ENCODE assay signal across 9 mouse cellular contexts in genomic region chr10:99286787-99287186, GRCm38 (mm10). TPM values are rescaled to one million over a fixed set of nuclear protein-coding genes. Genes with fewer than 3 reads are reported as not detected.
DNase-seq lines count a peak whose midpoint lies in the region; ATAC-seq and TF ChIP-seq lines count a peak whose summit lies in the region.
"Had no signal": no experiment of that assay in that cellular context is flagged by ENCODE, and none has a peak within 500 bp of the region (broad histone marks: within the 10 kb centered on the region; RNA-seq: fewer than 3 reads in every experiment).

No protein-coding gene starts in this region.

- no peak overlapping the region for H3K4me3 ChIP-seq in lung, embryonic 14.5 days (ENCODE audit: low read depth, low read length)
- peak overlapping the region; percentile 37 for H3K4me3 ChIP-seq in liver, postnatal 0 days (ENCODE audit: low read depth, low read length)

- ATAC-seq in lung, embryonic 14.5 days (ENCODE audit: insufficient read depth): peak; percentile 22; the same call in 1 of the 2 replicates
- ATAC-seq in liver, postnatal 0 days: no peak
- ATAC-seq: Patski had no signal

- no peak for TF ChIP-seq CTCF in lung, embryonic 14.5 days (IDR thresholded peaks at IDR 0.05; ENCODE audit: low read depth)
- TF ChIP-seq CTCF in liver, postnatal 0 days (IDR thresholded peaks at IDR 0.05; ENCODE audit: low read depth): no peak

- H3K27ac ChIP-seq in lung, embryonic 14.5 days (ENCODE audit: low read depth): no peak overlapping the region
- no peak overlapping the region; the same call in 1 of the 2 replicates for H3K27ac ChIP-seq in liver, postnatal 0 days (ENCODE audit: low read depth)

- H3K4me1 ChIP-seq in lung, embryonic 14.5 days (ENCODE audit: insufficient read depth): peaks cover 13% of the 10 kb centered on the region
- H3K4me1 ChIP-seq in liver, postnatal 0 days (ENCODE audit: insufficient read depth): peaks cover 6% of the 10 kb centered on the region; the same call in 1 of the 2 replicates

- no peaks in the 10 kb centered on the region for H3K9me3 ChIP-seq in lung, embryonic 14.5 days (ENCODE audit: low read depth, low read length)
- H3K9me3 ChIP-seq in liver, postnatal 0 days (ENCODE audit: low read length): no peaks in the 10 kb centered on the region

- peak overlapping the region; percentile 45 for H3K4me2 ChIP-seq in lung, embryonic 14.5 days
- H3K4me2 ChIP-seq in liver, postnatal 0 days (ENCODE audit: low read depth, low read length): peak overlapping the region; percentile 62

- H3K9ac ChIP-seq in lung, embryonic 14.5 days: no peak overlapping the region
- H3K9ac ChIP-seq in liver, postnatal 0 days (replicated peaks): 0 out of 2 replicates have a peak overlapping the region, but pooled peaks have one; percentile 21

- no peak for TF ChIP-seq EP300 in liver, postnatal 0 days (IDR thresholded peaks at IDR 0.05; ENCODE audit: low read depth)

- H3K27me3 ChIP-seq in lung, embryonic 14.5 days (ENCODE audit: insufficient read depth, low read length): no peaks in the 10 kb centered on the region
- H3K27me3 ChIP-seq in liver, postnatal 0 days (ENCODE audit: insufficient read depth, low read length): no peaks in the 10 kb centered on the region
- H3K27me3 ChIP-seq: Patski had no signal

- H3K36me3 ChIP-seq in lung, embryonic 14.5 days (ENCODE audit: insufficient read depth): no peaks in the 10 kb centered on the region
- no peaks in the 10 kb centered on the region for H3K36me3 ChIP-seq in liver, postnatal 0 days (replicated peaks; ENCODE audit: insufficient read depth, low read length)

- whole genome bisulfite sequencing in lung, embryonic 14.5 days: 12% methylated on average over 17 of the region's 17 CpGs
- WGBS in liver, postnatal 0 days (ENCODE audit: insufficient replicate concordance): 17% methylated on average over 17 of the region's 17 CpGs

- peak; percentile 52 for DNase-seq in lung, embryonic 14.5 days
- DNase-seq in lung, postnatal 14 days: no peak
- peak; percentile 70 for DNase-seq in embryo, embryonic 10 days (ENCODE audit: low spot score)
- peak; percentile 54 to 59 for DNase-seq in heart, postnatal 10 days
- DNase-seq in liver, postnatal 0 days: no peak
- peak; percentile 36 for DNase-seq in yolk sac, embryonic 10.5 days (ENCODE audit: low spot score)
- DNase-seq in gastrocnemius, adult 18-20 months (ENCODE audit: low spot score): no peak
- DNase-seq in frontal cortex, postnatal 36 days (ENCODE audit: low spot score in 2 of 2): no peak

- intact Hi-C loops in heart, postnatal 10 days (cut with DNase I): loop anchor here (5.0 kb wide), 2 partner anchors 46 to 86 kb away; no protein-coding TSS in a partner anchor

RNA-seq across cellular contexts. Expression of gene Dusp6, which starts 23.8 kb away (rescaled TPM):
- 73.4 and 76.8 TPM in 2 replicates for polyA plus RNA-seq in lung, embryonic 14.5 days (2014; fragmentation: Nextera tagmentation; extraction: Ambion mirVana)
- total RNA-seq in heart, postnatal 10 days (2021): 10 to 100 TPM; 29.2 to 38.3 TPM
- polyA plus RNA-seq in liver, postnatal 0 days (2015; fragmentation: Nextera tagmentation; extraction: Ambion mirVana): 15.4 and 16.8 TPM in 2 replicates
- total RNA-seq in gastrocnemius, adult 18-20 months (2021): 10 to 100 TPM in 1 of 2 experiments, 1 to 10 TPM in 1; 7.2 to 12.4 TPM

Comparison
In these comparisons a context has a peak if more than half of its experiments do, and no peak if none do; other contexts are left out.
1. DNase-seq: peak in lung, embryonic 14.5 days (single experiment), embryo, embryonic 10 days (single experiment), heart, postnatal 10 days (2 of 2) and yolk sac, embryonic 10.5 days (single experiment); none in lung, postnatal 14 days (single experiment), liver, postnatal 0 days (single experiment), gastrocnemius, adult 18-20 months (single experiment) and frontal cortex, postnatal 36 days (0 of 2).